Mouse (Mus musculus): ENCODE measurements around the gene 4921524J17Rik. TPM values are rescaled to one million over a fixed set of nuclear protein-coding genes. Genes with fewer than 3 reads are reported as not detected.

The 4921524J17Rik gene
- total and polyA plus RNA-seq, 3 experiments: 8.1 to 22.5 (median 18.3) TPM

GRCm38 (mm10) chr8:85454750-85455149, 22.1 kb upstream of the 4921524J17Rik start:
- WGBS: 67% methylated on average over 8 of the region's 8 CpGs
- H3K36me3 ChIP-seq (ENCODE audit: control insufficient read depth, insufficient read depth, low read length): no peaks in the 10 kb centered on the region
- no peak overlapping the region for H3K27ac ChIP-seq
- H3K9ac ChIP-seq (ENCODE audit: low read depth, low read length): no peak overlapping the region
- no peak for TF ChIP-seq CTCF (IDR thresholded peaks at IDR 0.05)
- no peak for TF ChIP-seq EP300 (IDR thresholded peaks at IDR 0.05; ENCODE audit: insufficient read depth, low read depth, low read length)
- no peak for TF ChIP-seq POLR2A (IDR thresholded peaks at IDR 0.05; ENCODE audit: insufficient read depth, low read depth, low read length)
- no peaks in the 10 kb centered on the region; the same call in 1 of the 2 replicates for H3K4me1 ChIP-seq (ENCODE audit: control insufficient read depth, insufficient read depth, low read length)
- DNase-seq: no peak
- H3K27me3 ChIP-seq (ENCODE audit: control insufficient read depth, insufficient read depth, low read length): no peaks in the 10 kb centered on the region
- no peaks in the 10 kb centered on the region for H3K79me2 ChIP-seq (replicated peaks; ENCODE audit: control insufficient read depth, insufficient read depth, low read length)
- H3K4me3 ChIP-seq: no peak overlapping the region
- intact Hi-C loops (cut with DNase I): loop anchor here (5.0 to 10.0 kb wide), 2 partner anchors 148 to 1130 kb away; partner anchors contain the start of gene Abcc12

GRCm38 (mm10) chr8:85453256-85453655, 20.6 kb upstream of the 4921524J17Rik start:
- H3K27ac ChIP-seq: no peak overlapping the region
- no peak for DNase-seq
- TF ChIP-seq POLR2A (IDR thresholded peaks at IDR 0.05; ENCODE audit: insufficient read depth, low read depth, low read length) (no peak), EP300 (IDR thresholded peaks at IDR 0.05; ENCODE audit: insufficient read depth, low read depth, low read length) (no peak)
- no peak overlapping the region for H3K9ac ChIP-seq (ENCODE audit: low read depth, low read length)
- WGBS: 98% methylated on average over 2 of the region's 2 CpGs
- no peaks in the 10 kb centered on the region for H3K27me3 ChIP-seq (ENCODE audit: control insufficient read depth, insufficient read depth, low read length)
- no peaks in the 10 kb centered on the region for H3K36me3 ChIP-seq (ENCODE audit: control insufficient read depth, insufficient read depth, low read length)
- H3K4me3 ChIP-seq: no peak overlapping the region
- intact Hi-C loops (cut with DNase I): loop anchor here (10.0 kb wide), 1 partner anchor 1132 kb away; the partner anchor contains the start of gene Abcc12
- H3K79me2 ChIP-seq (replicated peaks; ENCODE audit: control insufficient read depth, insufficient read depth, low read length): no peaks in the 10 kb centered on the region
- no peaks in the 10 kb centered on the region; the same call in 1 of the 2 replicates for H3K4me1 ChIP-seq (ENCODE audit: control insufficient read depth, insufficient read depth, low read length)

GRCm38 (mm10) chr8:85452328-85452727, 19.7 kb upstream of the 4921524J17Rik start:
- Histone ChIP-seq H3K4me3 (no peak overlapping the region), H3K27ac (no peak overlapping the region), H3K79me2 (replicated peaks; ENCODE audit: control insufficient read depth, insufficient read depth, low read length) (no peaks in the 10 kb centered on the region), H3K9ac (ENCODE audit: low read depth, low read length) (no peak overlapping the region), H3K27me3 (ENCODE audit: control insufficient read depth, insufficient read depth, low read length) (no peaks in the 10 kb centered on the region), H3K36me3 (ENCODE audit: control insufficient read depth, insufficient read depth, low read length) (no peaks in the 10 kb centered on the region), H3K4me1 (ENCODE audit: control insufficient read depth, insufficient read depth, low read length) (no peaks in the 10 kb centered on the region; the same call in 1 of the 2 replicates)
- DNase-seq: no peak
- 23% methylated on average over 14 of the region's 14 CpGs for WGBS
- TF ChIP-seq CTCF (IDR thresholded peaks at IDR 0.05): no peak
- TF ChIP-seq EP300 (IDR thresholded peaks at IDR 0.05; ENCODE audit: insufficient read depth, low read depth, low read length): no peak
- TF ChIP-seq POLR2A (IDR thresholded peaks at IDR 0.05; ENCODE audit: insufficient read depth, low read depth, low read length): no peak
- intact Hi-C loops (cut with DNase I): loop anchor here (10.0 kb wide), 1 partner anchor 1132 kb away; the partner anchor contains the start of gene Abcc12

- intact Hi-C loops (cut with DNase I): loop anchor here (10.0 kb wide), 1 partner anchor 1134 kb away; the partner anchor contains the start of gene Abcc12
- Histone ChIP-seq H3K9ac (ENCODE audit: low read depth, low read length) (no peak overlapping the region), H3K4me3 (no peak overlapping the region), H3K4me1 (ENCODE audit: control insufficient read depth, insufficient read depth, low read length) (no peaks in the 10 kb centered on the region; the same call in 1 of the 2 replicates), H3K79me2 (replicated peaks; ENCODE audit: control insufficient read depth, insufficient read depth, low read length) (no peaks in the 10 kb centered on the region), H3K27me3 (ENCODE audit: control insufficient read depth, insufficient read depth, low read length) (no peaks in the 10 kb centered on the region), H3K27ac (no peak overlapping the region), H3K36me3 (ENCODE audit: control insufficient read depth, insufficient read depth, low read length) (no peaks in the 10 kb centered on the region)
- 80% methylated on average over 3 of the region's 3 CpGs for WGBS
- DNase-seq: no peak
- TF ChIP-seq POLR2A (IDR thresholded peaks at IDR 0.05; ENCODE audit: insufficient read depth, low read depth, low read length) (no peak), CTCF (IDR thresholded peaks at IDR 0.05) (no peak), EP300 (IDR thresholded peaks at IDR 0.05; ENCODE audit: insufficient read depth, low read depth, low read length) (no peak)
Observed at GRCm38 (mm10) chr8:85450335-85450734, 17.7 kb upstream of the 4921524J17Rik start.

- DNase-seq: no peak
- Histone ChIP-seq H3K9ac (ENCODE audit: low read depth, low read length) (no peak overlapping the region), H3K36me3 (ENCODE audit: control insufficient read depth, insufficient read depth, low read length) (no peaks in the 10 kb centered on the region), H3K4me3 (no peak overlapping the region), H3K4me1 (ENCODE audit: control insufficient read depth, insufficient read depth, low read length) (no peaks in the 10 kb centered on the region), H3K27me3 (ENCODE audit: control insufficient read depth, insufficient read depth, low read length) (no peaks in the 10 kb centered on the region), H3K27ac (no peak overlapping the region), H3K79me2 (replicated peaks; ENCODE audit: control insufficient read depth, insufficient read depth, low read length) (no peaks in the 10 kb centered on the region)
- TF ChIP-seq EP300 (IDR thresholded peaks at IDR 0.05; ENCODE audit: insufficient read depth, low read depth, low read length) (no peak), POLR2A (IDR thresholded peaks at IDR 0.05; ENCODE audit: insufficient read depth, low read depth, low read length) (no peak), CTCF (IDR thresholded peaks at IDR 0.05) (no peak)
- WGBS: 81% methylated on average over 15 of the region's 15 CpGs
- intact Hi-C loops (cut with DNase I): no loop called here
Observed at GRCm38 (mm10) chr8:85445936-85446685, 13.5 kb upstream of the 4921524J17Rik start.

- H3K4me1 ChIP-seq (ENCODE audit: control insufficient read depth, insufficient read depth, low read length): no peaks in the 10 kb centered on the region
- DNase-seq: no peak
- intact Hi-C loops (cut with DNase I): no loop called here
Observed at GRCm38 (mm10) chr8:85444092-85444491, 11.5 kb upstream of the 4921524J17Rik start.

More at GRCm38 (mm10) chr8:85444092-85444491, 11.5 kb upstream of the 4921524J17Rik start:
- Histone ChIP-seq H3K79me2 (replicated peaks; ENCODE audit: control insufficient read depth, insufficient read depth, low read length) (no peaks in the 10 kb centered on the region), H3K27ac (no peak overlapping the region), H3K27me3 (ENCODE audit: control insufficient read depth, insufficient read depth, low read length) (no peaks in the 10 kb centered on the region), H3K4me3 (no peak overlapping the region), H3K36me3 (ENCODE audit: control insufficient read depth, insufficient read depth, low read length) (no peaks in the 10 kb centered on the region), H3K9ac (ENCODE audit: low read depth, low read length) (no peak overlapping the region)
- TF ChIP-seq POLR2A (IDR thresholded peaks at IDR 0.05; ENCODE audit: insufficient read depth, low read depth, low read length) (no peak), EP300 (IDR thresholded peaks at IDR 0.05; ENCODE audit: insufficient read depth, low read depth, low read length) (no peak), CTCF (IDR thresholded peaks at IDR 0.05) (no peak)
